ENCODE assay signal across 18 mouse cellular contexts in the genomic region with DNA sequence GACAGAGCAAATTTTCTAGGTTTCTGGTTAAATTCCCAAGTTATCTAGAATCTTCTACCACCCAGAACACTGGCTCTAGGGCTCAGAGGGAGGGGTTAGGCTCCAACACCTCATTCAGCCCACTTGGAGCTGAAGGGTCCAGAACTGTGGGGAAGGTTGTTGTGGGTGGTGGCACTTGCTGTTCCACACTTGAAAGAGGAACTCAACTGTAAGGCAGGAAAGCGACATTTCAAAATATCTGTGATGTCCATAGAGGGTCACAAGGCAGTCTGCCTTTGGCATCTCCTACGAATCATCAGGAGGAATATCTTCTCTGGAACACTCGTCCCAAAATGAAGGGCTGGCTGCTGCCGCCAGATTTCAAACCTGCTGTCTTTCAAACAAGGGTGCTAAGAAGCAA.
A peak's percentile ranks its signal among the peaks of the same experiment; 100 is the strongest.
DNase-seq lines count a peak whose midpoint lies in the region; TF ChIP-seq lines count a peak whose summit lies in the region.
"Had no signal": no experiment of that assay in that cellular context is flagged by ENCODE, and none has a peak within 500 bp of the region (broad histone marks: within the 10 kb centered on the region; RNA-seq: fewer than 3 reads in every experiment).

No protein-coding gene starts in this region.

- H3K4me3 ChIP-seq in layer of hippocampus, adult 2 months = no peak overlapping the region
- H3K4me3 ChIP-seq: left cerebral cortex, adult 2 months; limb, embryonic 13.5 days; megakaryocyte, embryonic 14.5 days; neural tube, embryonic 12.5 days had no signal

- no peaks in the 10 kb centered on the region for H3K27me3 ChIP-seq in splenic B cell, adult 2 months (ENCODE audit: control insufficient read depth, insufficient read depth, low read length, poor library complexity, severe bottlenecking)
- H3K27me3 ChIP-seq: limb, embryonic 13.5 days; megakaryocyte, embryonic 14.5 days; neural tube, embryonic 12.5 days had no signal

- 0 out of 2 replicates have a peak overlapping the region, but pooled peaks have one; percentile 10 for H3K27ac ChIP-seq in layer of hippocampus, adult 2 months
- H3K27ac ChIP-seq: left cerebral cortex, adult 2 months; limb, embryonic 13.5 days; neural tube, embryonic 12.5 days had no signal

- DNase-seq in layer of hippocampus, adult 2 months (ENCODE audit: low spot score in 2 of 2) = no peak
- DNase-seq in layer of hippocampus, postnatal 36 days = no peak
- peak; percentile 43 to 47 for DNase-seq in spleen, postnatal 36 days (ENCODE audit: low spot score in 2 of 2)
- DNase-seq in spleen, adult 12 weeks (ENCODE audit: low spot score) = no peak
- peak; percentile 62 for DNase-seq in lung, postnatal 36 days
- DNase-seq in splenic B cell, adult 2 months (ENCODE audit: low read depth, low spot score) = peak; percentile 38
- no peak for DNase-seq in testis, postnatal 14 days (ENCODE audit: low spot score)
- DNase-seq in thymus, postnatal 25 days = no peak
- DNase-seq: adrenal gland, adult 2 months; cerebellum, adult 9-11 months; heart, postnatal 10 days; kidney, adult 11 months; spleen, adult 18-20 months; thymus, adult 18-20 months had no signal

- no peaks in the 10 kb centered on the region for H3K36me3 ChIP-seq in splenic B cell, adult 2 months (ENCODE audit: control insufficient read depth, insufficient read depth, low read length, poor library complexity, severe bottlenecking)
- H3K36me3 ChIP-seq: limb, embryonic 13.5 days; neural tube, embryonic 12.5 days had no signal

- TF ChIP-seq CTCF in layer of hippocampus, adult 2 months (conservative IDR thresholded peaks at IDR 0.05) = no peak

Comparison
In these comparisons a context has a peak if more than half of its experiments do, and no peak if none do; other contexts are left out.
1. DNase-seq: peak in spleen, postnatal 36 days (2 of 2), lung, postnatal 36 days (single experiment) and splenic B cell, adult 2 months (single experiment); none in layer of hippocampus, adult 2 months (0 of 2), layer of hippocampus, postnatal 36 days (0 of 2), spleen, adult 12 weeks (single experiment), testis, postnatal 14 days (single experiment) and thymus, postnatal 25 days (single experiment).